ENCODE assay signal across 9 mouse cellular contexts in genomic region chr1:86441980-86442831, GRCm38 (mm10). TPM values are rescaled to one million over a fixed set of nuclear protein-coding genes. Genes with fewer than 3 reads are reported as not detected.
A peak's percentile ranks its signal among the peaks of the same experiment; 100 is the strongest.
DNase-seq lines count a peak whose midpoint lies in the region; ATAC-seq and TF ChIP-seq lines count a peak whose summit lies in the region.
"Had no signal": no experiment of that assay in that cellular context is flagged by ENCODE, and none has a peak within 500 bp of the region (broad histone marks: within the 10 kb centered on the region; RNA-seq: fewer than 3 reads in every experiment).

No protein-coding gene starts in this region.

- peak; percentile 91 for DNase-seq in cerebellum, adult 11-12 months
- DNase-seq in heart, postnatal 25 days (ENCODE audit: low spot score): peak; percentile 90
- DNase-seq in layer of hippocampus, adult 2 months (ENCODE audit: low spot score in 2 of 2): peak; percentile 81 to 82
- peak; percentile 92 for DNase-seq in lung, embryonic 14.5 days
- DNase-seq in thymus, adult 18-20 months: peak; percentile 76 to 81

- peak overlapping the region; percentile 73 for H3K27ac ChIP-seq in ES-Bruce4 (ENCODE audit: insufficient read depth, low read length)
- H3K27ac ChIP-seq in forebrain, embryonic 15.5 days (replicated peaks): peak overlapping the region; percentile 100
- peak overlapping the region; percentile 96 for H3K27ac ChIP-seq in layer of hippocampus, adult 2 months
- peak overlapping the region; percentile 100 for H3K27ac ChIP-seq in lung, embryonic 14.5 days (ENCODE audit: low read depth)

- no peak for TF ChIP-seq EP300 in ES-Bruce4 (IDR thresholded peaks at IDR 0.05; ENCODE audit: insufficient read depth, low read depth, low read length)

- peak overlapping the region; percentile 90 for H3K4me2 ChIP-seq in forebrain, embryonic 15.5 days (replicated peaks)
- peak overlapping the region; percentile 95 for H3K4me2 ChIP-seq in lung, embryonic 14.5 days

- no peak for TF ChIP-seq CTCF in ES-Bruce4 (IDR thresholded peaks at IDR 0.05; ENCODE audit: low read depth, low read length)
- no peak for TF ChIP-seq CTCF in layer of hippocampus, adult 2 months (conservative IDR thresholded peaks at IDR 0.05)
- TF ChIP-seq CTCF in lung, embryonic 14.5 days (IDR thresholded peaks at IDR 0.05; ENCODE audit: low read depth): no peak

- H3K27me3 ChIP-seq in ES-Bruce4 (ENCODE audit: control insufficient read depth, insufficient read depth, low read length, poor library complexity, severe bottlenecking): no peaks in the 10 kb centered on the region
- no peaks in the 10 kb centered on the region for H3K27me3 ChIP-seq in forebrain, embryonic 15.5 days
- no peaks in the 10 kb centered on the region for H3K27me3 ChIP-seq in lung, embryonic 14.5 days (ENCODE audit: insufficient read depth, low read length)

- peak; percentile 67 for ATAC-seq in forebrain, embryonic 15.5 days (replicated peaks)
- peak; percentile 63 for ATAC-seq in lung, embryonic 14.5 days (ENCODE audit: insufficient read depth)
- ATAC-seq in neutrophil, adult 5-6 weeks (ENCODE audit: extremely low read depth, insufficient number of reproducible peaks, low FRiP score, poor library complexity, severe bottlenecking): peak; percentile 33

- no peaks in the 10 kb centered on the region for H3K9me3 ChIP-seq in ES-Bruce4 (replicated peaks; ENCODE audit: control insufficient read depth, insufficient read depth, low read length, poor library complexity, severe bottlenecking)
- H3K9me3 ChIP-seq in forebrain, embryonic 15.5 days: no peaks in the 10 kb centered on the region
- no peaks in the 10 kb centered on the region for H3K9me3 ChIP-seq in lung, embryonic 14.5 days (ENCODE audit: low read depth, low read length)

- intact Hi-C loops in heart, postnatal 25 days (cut with DNase I): loop anchor here (1.0 kb wide), 1 partner anchor 30 kb away; no protein-coding TSS in a partner anchor

- H3K9ac ChIP-seq in ES-Bruce4 (ENCODE audit: low read depth, poor library complexity, severe bottlenecking): peak overlapping the region; percentile 86
- peak overlapping the region; percentile 92 for H3K9ac ChIP-seq in forebrain, embryonic 15.5 days (replicated peaks)
- peak overlapping the region; percentile 96 for H3K9ac ChIP-seq in lung, embryonic 14.5 days

- under 1% methylated on average over 81 of the region's 81 CpGs for WGBS in forebrain, embryonic 15.5 days
- under 1% methylated on average over 81 of the region's 81 CpGs for WGBS in lung, embryonic 14.5 days

- peak overlapping the region; percentile 76 for H3K4me3 ChIP-seq in ES-Bruce4 (ENCODE audit: low read depth, low read length)
- H3K4me3 ChIP-seq in forebrain, embryonic 15.5 days: peak overlapping the region; percentile 51
- H3K4me3 ChIP-seq in layer of hippocampus, adult 2 months: peak overlapping the region; percentile 60
- peak overlapping the region; percentile 50 for H3K4me3 ChIP-seq in lung, embryonic 14.5 days (ENCODE audit: low read depth, low read length)

- no peaks in the 10 kb centered on the region for H3K36me3 ChIP-seq in ES-Bruce4 (ENCODE audit: control insufficient read depth, insufficient read depth, low read length, poor library complexity, severe bottlenecking)
- no peaks in the 10 kb centered on the region for H3K36me3 ChIP-seq in forebrain, embryonic 15.5 days
- no peaks in the 10 kb centered on the region for H3K36me3 ChIP-seq in lung, embryonic 14.5 days (ENCODE audit: insufficient read depth)

- TF ChIP-seq POLR2A in ES-Bruce4 (IDR thresholded peaks at IDR 0.05; ENCODE audit: insufficient read depth, low read length): no peak

- H3K4me1 ChIP-seq in ES-Bruce4 (ENCODE audit: control insufficient read depth, insufficient read depth, low read length): peaks cover 14% of the 10 kb centered on the region
- peaks cover 47% of the 10 kb centered on the region for H3K4me1 ChIP-seq in forebrain, embryonic 15.5 days
- H3K4me1 ChIP-seq in lung, embryonic 14.5 days (ENCODE audit: insufficient read depth): peaks cover 23% of the 10 kb centered on the region

RNA-seq across cellular contexts. Expression of gene Tex44, which starts 16.1 kb away (rescaled TPM):
- polyA plus RNA-seq in ES-Bruce4 (2011; ENCODE audit: insufficient read depth, insufficient read length, low read depth, missing spikeins): not detected in 2 replicates
- not detected in 2 replicates for polyA plus RNA-seq in forebrain, embryonic 15.5 days (2015; fragmentation: Nextera tagmentation; extraction: Ambion mirVana)
- total RNA-seq in heart, postnatal 25 days (2021): not detected
- total RNA-seq in layer of hippocampus, adult 2 months (2021): not detected
- polyA plus RNA-seq in lung, embryonic 14.5 days (2014; fragmentation: Nextera tagmentation; extraction: Ambion mirVana): not detected in 2 replicates
- not detected in 2 replicates for total RNA-seq in neutrophil, adult 5-6 weeks (2017)
- polyA plus RNA-seq: large intestine, adult 2 months had no signal

RNA-seq across cellular contexts. Expression of gene Nmur1, which starts 16.2 kb away (rescaled TPM):
- polyA plus RNA-seq in ES-Bruce4 (2011; ENCODE audit: insufficient read depth, insufficient read length, low read depth, missing spikeins): not detected in 2 replicates
- polyA plus RNA-seq in forebrain, embryonic 15.5 days (2015; fragmentation: Nextera tagmentation; extraction: Ambion mirVana): 0.18 TPM in 1 of 2 replicates, not detected in the other
- total RNA-seq in heart, postnatal 25 days (2021): not detected
- total RNA-seq in layer of hippocampus, adult 2 months (2021): not detected
- not detected in 2 replicates for polyA plus RNA-seq in lung, embryonic 14.5 days (2014; fragmentation: Nextera tagmentation; extraction: Ambion mirVana)
- not detected in 2 replicates for total RNA-seq in neutrophil, adult 5-6 weeks (2017)

Comparison
In these comparisons a context has a peak if more than half of its experiments do, and no peak if none do; other contexts are left out.
1. Peak in every context shown above with its lines: DNase-seq, ATAC-seq, H3K4me3 ChIP-seq and H3K27ac ChIP-seq.